Mouse (Mus musculus) liver, embryonic 14.5 days (tissue): ENCODE measurements around the gene 4930518I15Rik. TPM values are rescaled to one million over a fixed set of nuclear protein-coding genes. Genes with fewer than 3 reads are reported as not detected.

ENCODE experiments used
- ATAC-seq: fragments of 200-750 bp; cut with Nextera tagmentation; 2 replicates; pipeline ENCODE4 v1.8.0; 2017; ENCODE audit warnings: moderate number of reproducible peaks, mild to moderate bottlenecking, moderate library complexity; ENCODE audit not compliant: insufficient read depth
- DNase-seq, 3 experiments: peaks; one replicate each; pipeline ENCODE4 v3.0.0-alpha.2; 2012 to 2013; ENCODE audit warnings: low read depth in 3 of 3, low spot score in 3 of 3
- H3K27ac ChIP-seq: fragments of 300-500 bp; sonication (generic); 2 replicates; pipeline ENCODE4 v1.5.1; 2014; ENCODE audit warnings: moderate library complexity, mild to moderate bottlenecking, control low read depth, inconsistent platforms
- H3K27me3 ChIP-seq: fragments of 300-500 bp; sonication (generic); 2 replicates; pipeline ENCODE4 v1.6.1; 2014; ENCODE audit warnings: mild to moderate bottlenecking, low read length, moderate library complexity; ENCODE audit not compliant: control insufficient read depth, insufficient read depth
- H3K36me3 ChIP-seq: fragments of 300-500 bp; sonication (generic); replicated peaks from 2 replicates; pipeline ENCODE4 v1.6.1; 2014; ENCODE audit warnings: low read depth; ENCODE audit not compliant: control insufficient read depth, insufficient read depth
- H3K4me1 ChIP-seq, 2 experiments: fragments of 200-500 bp in 1 of 2; fragments of 300-500 bp in 1 of 2; sonication (generic) in 1 of 2; replicated peaks; 2 replicates each; pipeline ENCODE4 v1.6.1; 2012 to 2014; ENCODE audit warnings: antibody characterized with exemption in 1 of 2, inconsistent platforms in 1 of 2, low read length in 1 of 2; ENCODE audit not compliant: control insufficient read depth in 2 of 2, insufficient read depth in 2 of 2
- H3K4me2 ChIP-seq: fragments of 300-500 bp; sonication (generic); 2 replicates; pipeline ENCODE4 v1.6.1; 2014; ENCODE audit warnings: low read depth, mild to moderate bottlenecking, control low read depth, moderate library complexity
- H3K4me3 ChIP-seq, 2 experiments: fragments of 200-500 bp in 1 of 2; fragments of 300-500 bp in 1 of 2; sonication (generic) in 1 of 2; 2 replicates each; pipeline ENCODE4 v1.5.1; 2012 to 2014; ENCODE audit warnings: low read depth in 2 of 2, low read length in 2 of 2, mild to moderate bottlenecking in 2 of 2, control low read depth in 1 of 2, inconsistent platforms in 1 of 2, moderate library complexity in 1 of 2; ENCODE audit not compliant: insufficient read depth in 1 of 2
- H3K9ac ChIP-seq: fragments of 300-500 bp; sonication (generic); replicated peaks from 2 replicates; pipeline ENCODE4 v1.6.1; 2014; ENCODE audit warnings: mild to moderate bottlenecking, control low read depth, moderate library complexity
- H3K9me3 ChIP-seq: fragments of 300-500 bp; sonication (generic); 2 replicates; pipeline ENCODE4 v1.6.1; 2016; ENCODE audit warnings: low read length, mixed read lengths; ENCODE audit not compliant: control insufficient read depth
- CTCF ChIP-seq: IDR thresholded peaks from 2 replicates; pipeline ENCODE4 v1.5.1; 2016; ENCODE audit warnings: antibody characterized with exemption, low read depth, control low read depth
- EP300 ChIP-seq: IDR thresholded peaks from 2 replicates; pipeline ENCODE4 v1.6.1; 2016; ENCODE audit warnings: antibody characterized with exemption, low read depth
- WGBS: fragments of 180-500 bp; shearing (Covaris S2); extraction: QIAGEN DNeasy Blood & Tissue Kit; methylation state at CpG from one replicate; pipeline ENCODE4 v1.1.7; 2014; ENCODE audit not compliant: insufficient replicate concordance; 5-methylcytosine and 5-hydroxymethylcytosine counted together
- polyA plus RNA-seq, 2 experiments: library from polyadenylated mRNA; depleted of rRNA in 1 of 2; stranded (reverse) in 1 of 2; unstranded in 1 of 2; fragments of >200 nt; fragmentation: Nextera tagmentation in 1 of 2; extraction: Ambion mirVana in 1 of 2; gene quantifications; 2 replicates each; pipeline versions ENCODE4 v1.2.1 to v1.2.3; 2012 to 2014

4930518I15Rik gene
- polyA plus RNA-seq, 2 experiments = 0.71 TPM

DNA sequence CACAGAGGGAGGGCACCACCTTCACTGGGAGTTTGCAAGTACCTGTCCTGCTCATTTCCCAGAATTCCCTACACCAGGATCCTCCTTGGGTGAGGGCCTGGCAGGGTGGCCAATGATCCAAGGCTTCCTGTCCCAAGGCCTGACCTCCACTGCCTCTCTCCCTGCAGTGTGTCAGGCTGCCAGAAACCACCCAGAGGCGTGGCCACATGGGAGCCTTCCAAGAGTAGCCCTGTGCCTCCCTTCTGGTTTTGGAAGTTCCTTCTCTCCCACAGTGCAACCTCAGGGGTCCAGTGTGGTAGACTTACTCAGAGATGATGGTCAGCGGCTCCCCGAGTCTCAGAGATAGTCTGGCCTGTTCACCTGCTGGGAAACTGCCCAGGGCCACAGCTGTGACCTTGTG is 21.8 kb upstream of the 4930518I15Rik start:
- Histone ChIP-seq H3K27ac (no peak overlapping the region), H3K4me2 (no peak overlapping the region), H3K27me3 (no peaks in the 10 kb centered on the region), H3K4me1 (peaks cover 36% of the 10 kb centered on the region in 2 experiments), H3K36me3 (no peaks in the 10 kb centered on the region; the same call in 1 of the 2 replicates), H3K4me3 (no peak overlapping the region), H3K9me3 (no peaks in the 10 kb centered on the region), H3K9ac (0 out of 2 replicates have a peak overlapping the region, but pooled peaks have one; percentile 18)
- no peak for DNase-seq
- WGBS = 65% methylated on average over 3 of the region's 3 CpGs
- no peak for ATAC-seq
- TF ChIP-seq CTCF (no peak), EP300 (no peak)

- Histone ChIP-seq H3K4me1 (peaks cover 23 to 27% of the 10 kb centered on the region in 2 experiments), H3K9ac (no peak overlapping the region), H3K27me3 (no peaks in the 10 kb centered on the region), H3K4me3 (no peak overlapping the region), H3K36me3 (peaks cover 12% of the 10 kb centered on the region), H3K9me3 (no peaks in the 10 kb centered on the region), H3K4me2 (no peak overlapping the region), H3K27ac (no peak overlapping the region)
- WGBS = 22% methylated on average over 9 of the region's 9 CpGs
- no peak for ATAC-seq
- DNase-seq = no peak
- no peak for TF ChIP-seq CTCF
- no peak for TF ChIP-seq EP300
Measured at GRCm38 (mm10) chr2:156877726-156878125, 20.0 kb upstream of the 4930518I15Rik start.

- 90% methylated on average over 4 of the region's 4 CpGs for WGBS
- Histone ChIP-seq H3K27me3 (no peaks in the 10 kb centered on the region), H3K4me2 (no peak overlapping the region), H3K9ac (no peak overlapping the region), H3K4me3 (no peak overlapping the region), H3K9me3 (no peaks in the 10 kb centered on the region), H3K27ac (no peak overlapping the region), H3K36me3 (peaks cover 35% of the 10 kb centered on the region), H3K4me1 (peaks cover 10 to 15% of the 10 kb centered on the region in 2 experiments)
- TF ChIP-seq CTCF (no peak), EP300 (no peak)
- ATAC-seq (no peak), DNase-seq (no peak)
Measured at GRCm38 (mm10) chr2:156874760-156875510, 17.2 kb upstream of the 4930518I15Rik start.

DNA sequence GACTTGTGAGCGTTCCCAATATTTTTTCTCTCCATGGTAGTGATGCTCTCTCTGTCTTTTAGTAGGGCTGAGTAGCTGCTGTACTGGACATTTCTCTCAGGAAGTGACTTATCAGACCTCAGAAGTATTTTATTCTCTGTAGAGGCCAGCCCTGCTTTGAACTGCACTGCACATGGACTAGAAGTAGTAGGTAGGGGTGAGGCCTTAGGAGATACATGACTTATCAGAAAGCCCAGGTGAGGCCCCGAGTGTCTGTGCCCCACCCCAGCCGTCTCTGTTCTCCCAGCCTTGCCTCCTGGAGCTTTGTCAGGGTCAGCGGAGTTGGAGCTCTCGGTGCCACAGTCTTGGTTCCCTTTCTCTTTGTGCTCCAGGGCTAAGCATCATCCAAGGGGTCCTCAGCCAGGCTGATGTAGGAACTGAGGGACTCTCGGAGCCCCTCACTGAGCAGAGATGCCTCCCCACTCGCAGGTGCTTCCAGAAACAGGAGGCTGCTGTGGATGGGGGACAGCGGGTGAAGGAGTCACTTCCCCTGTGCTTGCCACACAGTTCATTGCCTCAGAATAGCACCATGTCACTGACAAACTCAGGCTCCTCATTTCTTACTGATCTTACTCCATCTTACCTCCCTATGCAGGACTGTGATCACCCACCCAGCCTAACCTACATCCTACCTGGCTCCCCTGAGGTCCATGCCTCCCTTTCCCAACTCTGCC is 16.5 kb upstream of the 4930518I15Rik start:
- peaks cover 4 to 16% of the 10 kb centered on the region in 2 experiments for H3K4me1 ChIP-seq
- H3K27ac ChIP-seq = no peak overlapping the region
- H3K9ac ChIP-seq = no peak overlapping the region
- TF ChIP-seq EP300 (no peak), CTCF (no peak)
- no peak overlapping the region for H3K4me3 ChIP-seq
- H3K36me3 ChIP-seq = peaks cover 40% of the 10 kb centered on the region
- 64% methylated on average over 8 of the region's 8 CpGs for WGBS
- no peaks in the 10 kb centered on the region for H3K9me3 ChIP-seq
- ATAC-seq (peak; percentile 50; the same call in 1 of the 2 replicates), DNase-seq (no peak)
- no peaks in the 10 kb centered on the region for H3K27me3 ChIP-seq
- no peak overlapping the region for H3K4me2 ChIP-seq

DNA sequence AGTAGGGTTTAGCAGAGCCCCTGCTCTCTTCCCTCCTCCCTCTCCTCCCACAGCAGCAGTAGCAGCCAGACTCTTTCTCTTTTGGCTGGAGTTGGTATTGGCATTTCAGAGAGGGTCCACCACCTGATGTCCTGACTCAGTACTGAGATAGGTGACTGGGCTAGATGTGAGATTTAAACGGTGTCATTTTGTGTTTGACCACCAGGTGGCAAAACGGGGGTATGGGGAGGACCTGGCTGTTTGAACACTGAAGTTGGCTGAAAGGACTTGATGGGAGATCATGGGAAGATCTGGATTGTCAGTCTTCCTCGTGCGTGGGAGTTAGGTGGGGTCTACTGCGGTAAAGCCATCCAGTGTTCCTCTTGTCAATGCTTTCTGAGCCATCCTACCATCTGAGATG is 15.9 kb upstream of the 4930518I15Rik start:
- DNase-seq (peak in 2 of 3 experiments; percentile 49 to 72), ATAC-seq (peak; percentile 67; the same call in 1 of the 2 replicates)
- TF ChIP-seq EP300 = no peak
- TF ChIP-seq CTCF = peak; percentile 93
- Histone ChIP-seq H3K4me2 (no peak overlapping the region), H3K36me3 (peaks cover 45% of the 10 kb centered on the region), H3K4me1 (peaks cover 4 to 16% of the 10 kb centered on the region in 2 experiments), H3K9ac (no peak overlapping the region), H3K4me3 (no peak overlapping the region), H3K9me3 (no peaks in the 10 kb centered on the region), H3K27ac (no peak overlapping the region), H3K27me3 (no peaks in the 10 kb centered on the region)
- 25% methylated on average over 5 of the region's 5 CpGs for WGBS
